Mouse (Mus musculus) kidney, embryonic 15.5 days (tissue): ENCODE results near the gene Slc31a1. TPM values are rescaled to one million over a fixed set of nuclear protein-coding genes. Genes with fewer than 3 reads are reported as not detected.

Source experiments
- ATAC-seq: fragments of 200-750 bp; cut with Nextera tagmentation; replicated peaks from 2 replicates; pipeline ENCODE4 v1.8.0; 2017; ENCODE audit warnings: moderate TSS enrichment; ENCODE audit not compliant: low FRiP score
- H3K27ac ChIP-seq: fragments of 300-500 bp; sonication (generic); 2 replicates; pipeline ENCODE4 v1.5.1; 2015; ENCODE audit warnings: mild to moderate bottlenecking, inconsistent platforms
- H3K27me3 ChIP-seq: fragments of 300-500 bp; sonication (generic); 2 replicates; pipeline ENCODE4 v1.6.1; 2015; ENCODE audit warnings: inconsistent platforms
- H3K36me3 ChIP-seq: fragments of 300-500 bp; sonication (generic); 2 replicates; pipeline ENCODE4 v1.6.1; 2015; ENCODE audit warnings: inconsistent platforms
- H3K4me1 ChIP-seq: fragments of 300-500 bp; sonication (generic); 2 replicates; pipeline ENCODE4 v1.6.1; 2015; ENCODE audit warnings: inconsistent platforms
- H3K4me2 ChIP-seq: fragments of 300-500 bp; sonication (generic); 2 replicates; pipeline ENCODE4 v1.6.1; 2015; ENCODE audit warnings: moderate library complexity, mild to moderate bottlenecking, inconsistent platforms
- H3K4me3 ChIP-seq: fragments of 300-500 bp; sonication (generic); replicated peaks from 2 replicates; pipeline ENCODE4 v1.5.1; 2015; ENCODE audit warnings: mild to moderate bottlenecking, inconsistent platforms
- H3K9ac ChIP-seq: fragments of 300-500 bp; sonication (generic); 2 replicates; pipeline ENCODE4 v1.6.1; 2015; ENCODE audit warnings: mild to moderate bottlenecking, inconsistent platforms
- H3K9me3 ChIP-seq: fragments of 300-500 bp; sonication (generic); replicated peaks from 2 replicates; pipeline ENCODE4 v1.6.1; 2016; ENCODE audit warnings: inconsistent platforms
- WGBS: fragments of 180-500 bp; shearing (Covaris S2); methylation state at CpG from one replicate; pipeline ENCODE4 v1.1.7; 2015; ENCODE audit warnings: mixed read lengths; 5-methylcytosine and 5-hydroxymethylcytosine counted together
- polyA plus RNA-seq: library from polyadenylated mRNA; unstranded; fragments of >200 nt; fragmentation: Nextera tagmentation; extraction: Ambion mirVana; gene quantifications from 2 replicates; pipeline ENCODE4 v1.2.1, GENCODE M21; 2015

Gene Slc31a1
- polyA plus RNA-seq, 1 experiment from 2014 or later = 53.9 TPM

GRCm38 (mm10) chr4:62389592-62390512 lies 29.3 kb downstream of the Slc31a1 start:
- Histone ChIP-seq H3K4me2 (no peak overlapping the region), H3K36me3 (peaks cover 77% of the 10 kb centered on the region), H3K27ac (no peak overlapping the region), H3K9me3 (no peaks in the 10 kb centered on the region), H3K9ac (no peak overlapping the region), H3K27me3 (no peaks in the 10 kb centered on the region), H3K4me1 (no peaks in the 10 kb centered on the region), H3K4me3 (no peak overlapping the region)
- ATAC-seq = no peak
- WGBS = 73% methylated on average over 5 of the region's 5 CpGs

- H3K36me3 ChIP-seq = peaks cover 83% of the 10 kb centered on the region
- ATAC-seq = no peak
- no peaks in the 10 kb centered on the region for H3K4me1 ChIP-seq
- no peak overlapping the region for H3K4me3 ChIP-seq
- WGBS = 88% methylated on average over 7 of the region's 7 CpGs
- no peaks in the 10 kb centered on the region for H3K27me3 ChIP-seq
- H3K4me2 ChIP-seq = no peak overlapping the region
- H3K9me3 ChIP-seq = no peaks in the 10 kb centered on the region
- no peak overlapping the region for H3K27ac ChIP-seq
- no peak overlapping the region for H3K9ac ChIP-seq
Observed at GRCm38 (mm10) chr4:62391892-62392291, 31.4 kb downstream of the Slc31a1 start.

GRCm38 (mm10) chr4:62393459-62393858 lies 32.9 kb downstream of the Slc31a1 start:
- Histone ChIP-seq H3K27ac (no peak overlapping the region), H3K4me3 (no peak overlapping the region), H3K9me3 (no peaks in the 10 kb centered on the region), H3K36me3 (peaks cover 85% of the 10 kb centered on the region), H3K4me1 (no peaks in the 10 kb centered on the region), H3K4me2 (no peak overlapping the region), H3K27me3 (no peaks in the 10 kb centered on the region), H3K9ac (no peak overlapping the region)
- 63% methylated on average over 6 of the region's 6 CpGs for WGBS
- ATAC-seq = no peak

- Histone ChIP-seq H3K36me3 (peaks cover 85% of the 10 kb centered on the region), H3K9me3 (no peaks in the 10 kb centered on the region), H3K4me1 (no peaks in the 10 kb centered on the region), H3K4me3 (no peak overlapping the region), H3K9ac (no peak overlapping the region), H3K4me2 (no peak overlapping the region), H3K27me3 (no peaks in the 10 kb centered on the region), H3K27ac (no peak overlapping the region)
- ATAC-seq = no peak
- WGBS = 85% methylated on average over 1 of the region's 1 CpGs
Observed at GRCm38 (mm10) chr4:62395806-62396205, 35.3 kb downstream of the Slc31a1 start.

GRCm38 (mm10) chr4:62397616-62398365 lies 37.3 kb downstream of the Slc31a1 start:
- Histone ChIP-seq H3K27ac (no peak overlapping the region), H3K36me3 (peaks cover 85% of the 10 kb centered on the region), H3K4me1 (no peaks in the 10 kb centered on the region), H3K4me3 (no peak overlapping the region), H3K27me3 (no peaks in the 10 kb centered on the region), H3K4me2 (no peak overlapping the region), H3K9me3 (no peaks in the 10 kb centered on the region), H3K9ac (no peak overlapping the region)
- 85% methylated on average over 4 of the region's 4 CpGs for WGBS
- ATAC-seq = no peak

DNA sequence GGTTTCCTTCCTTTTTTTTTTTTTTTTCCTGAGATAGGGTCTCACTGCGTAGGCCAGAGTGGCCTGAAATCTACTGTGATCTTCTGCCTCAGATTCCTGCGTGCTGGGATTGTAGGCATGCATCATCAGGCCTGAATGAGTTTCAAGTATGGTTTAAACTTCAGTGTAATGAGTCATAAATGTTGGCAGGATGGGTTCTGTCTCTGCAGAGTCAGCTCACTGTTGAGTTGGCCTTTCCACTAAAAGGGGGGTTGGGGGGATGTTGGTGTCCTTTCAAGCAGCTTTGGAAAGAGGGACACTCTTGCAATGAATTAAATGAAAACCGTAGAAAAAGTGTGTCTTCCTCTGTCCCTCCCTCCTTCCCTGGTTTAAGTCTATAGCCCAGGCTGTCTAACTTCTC lies 38.4 kb downstream of the Slc31a1 start:
- Histone ChIP-seq H3K9me3 (no peaks in the 10 kb centered on the region), H3K4me3 (no peak overlapping the region), H3K36me3 (peaks cover 87% of the 10 kb centered on the region), H3K27ac (no peak overlapping the region), H3K9ac (no peak overlapping the region), H3K27me3 (no peaks in the 10 kb centered on the region), H3K4me2 (no peak overlapping the region), H3K4me1 (no peaks in the 10 kb centered on the region)
- WGBS = 84% methylated on average over 3 of the region's 3 CpGs
- no peak for ATAC-seq

DNA sequence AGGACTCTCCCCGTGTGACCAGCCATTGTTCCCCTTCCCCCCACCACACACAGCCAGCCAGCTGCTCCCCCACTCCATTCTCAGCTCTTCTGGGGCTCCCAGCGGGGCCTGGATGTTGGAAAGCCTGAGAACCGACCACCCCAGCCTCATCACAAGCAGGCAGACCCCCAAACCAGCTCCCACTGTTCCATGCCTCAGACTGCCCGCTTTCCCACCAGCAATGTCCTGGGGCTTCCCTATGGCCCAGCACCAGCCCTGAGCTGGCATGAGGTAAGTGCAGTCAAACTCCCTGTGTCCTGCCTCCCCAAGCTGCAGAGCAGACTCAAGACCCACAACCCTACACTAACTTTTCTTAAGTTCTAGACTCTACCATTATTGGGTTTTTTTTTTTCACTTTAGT lies 45.6 kb downstream of the Slc31a1 start:
- Histone ChIP-seq H3K4me1 (peaks cover 31% of the 10 kb centered on the region), H3K4me3 (no peak overlapping the region), H3K4me2 (0 out of 2 replicates have a peak overlapping the region, but pooled peaks have one; percentile 2), H3K9me3 (no peaks in the 10 kb centered on the region), H3K9ac (no peak overlapping the region), H3K36me3 (peaks cover 45% of the 10 kb centered on the region), H3K27me3 (no peaks in the 10 kb centered on the region), H3K27ac (no peak overlapping the region)
- 91% methylated on average over 4 of the region's 4 CpGs for WGBS
- no peak for ATAC-seq

GRCm38 (mm10) chr4:62407730-62408582 lies 47.4 kb downstream of the Slc31a1 start:
- Histone ChIP-seq H3K4me1 (peaks cover 31% of the 10 kb centered on the region), H3K36me3 (peaks cover 46% of the 10 kb centered on the region), H3K9me3 (no peaks in the 10 kb centered on the region), H3K4me3 (peak overlapping the region; percentile 63), H3K4me2 (peak overlapping the region; percentile 55), H3K27me3 (no peaks in the 10 kb centered on the region), H3K9ac (peak overlapping the region; percentile 78), H3K27ac (peak overlapping the region; percentile 87)
- WGBS = under 1% methylated on average over 35 of the region's 35 CpGs
- ATAC-seq = peak; percentile 60

DNA sequence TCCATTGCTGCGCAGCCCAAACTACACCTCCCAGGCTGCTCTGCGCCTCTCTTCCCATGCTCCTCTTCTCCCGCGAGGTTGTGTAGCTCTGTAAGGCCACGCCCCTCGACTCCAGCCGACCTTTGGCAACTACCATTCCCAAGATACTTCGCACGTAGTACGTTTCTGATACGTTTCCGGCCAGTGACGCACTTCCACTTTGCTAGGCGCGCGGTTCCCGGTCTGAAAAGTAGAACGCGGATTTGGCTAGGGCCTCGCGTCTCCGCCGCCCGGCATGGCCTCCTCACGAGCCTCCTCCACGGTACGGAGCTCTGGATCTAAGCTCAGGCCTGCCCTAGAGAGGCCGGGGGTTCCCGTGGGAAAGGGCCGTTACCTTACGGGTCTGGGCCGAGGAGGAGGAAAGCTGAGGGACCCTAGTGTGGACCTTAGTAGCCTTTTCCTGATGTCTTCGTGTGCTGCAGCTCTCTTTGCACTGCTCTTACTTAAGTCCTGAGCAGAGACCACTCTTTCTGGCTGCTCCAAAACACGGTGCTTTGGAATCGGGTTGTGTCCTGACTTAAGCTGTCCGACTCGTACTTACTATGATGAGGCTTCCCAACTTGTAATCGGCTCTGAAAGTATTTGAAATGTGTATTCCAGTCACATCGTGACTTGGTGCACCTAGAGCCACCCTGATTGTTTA lies 48.2 kb downstream of the Slc31a1 start, which contains the start of the genes Cdc26 and Prpf4:
Cdc26 (minus strand) TSS at position 42 of the 682 bp plus-strand sequence.
Prpf4 (plus strand) TSS at position 197 of the 682 bp plus-strand sequence.
- Histone ChIP-seq H3K27ac (peak within 1 kb of the TSS; percentile 87), H3K4me3 (peak within 1 kb of the TSS; percentile 63), H3K4me1 (peaks cover 31% of the 10 kb centered on the region), H3K9ac (peak within 1 kb of the TSS; percentile 78), H3K9me3 (no peaks in the 10 kb centered on the region), H3K4me2 (peak within 1 kb of the TSS; percentile 72), H3K36me3 (peaks cover 48% of the 10 kb centered on the region), H3K27me3 (no peaks in the 10 kb centered on the region)
- under 1% methylated on average over 39 of the region's 39 CpGs for whole genome bisulfite sequencing
- ATAC-seq = peak; percentile 99

DNA sequence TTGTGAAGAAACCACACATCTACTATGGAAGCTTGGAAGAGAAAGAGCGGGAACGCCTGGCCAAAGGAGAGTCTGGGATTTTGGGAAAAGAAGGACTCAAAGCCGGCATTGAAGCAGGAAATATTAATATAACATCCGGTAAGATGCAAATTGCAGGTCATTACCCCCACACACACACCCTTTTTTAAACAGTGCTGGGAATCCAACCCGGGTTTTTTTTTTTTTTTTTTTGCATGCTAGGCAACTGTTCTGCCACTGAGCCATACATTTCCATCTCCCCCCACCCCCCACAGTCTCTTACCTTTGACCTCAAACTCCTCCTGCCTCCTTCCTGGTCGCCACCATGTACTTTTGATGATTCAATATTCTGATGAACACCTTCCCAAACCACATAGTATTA lies 49.1 kb downstream of the Slc31a1 start:
- Histone ChIP-seq H3K4me1 (peaks cover 28% of the 10 kb centered on the region), H3K4me3 (peak overlapping the region; percentile 63), H3K27ac (peak overlapping the region; percentile 87), H3K9me3 (no peaks in the 10 kb centered on the region), H3K9ac (peak overlapping the region; percentile 63), H3K36me3 (peaks cover 48% of the 10 kb centered on the region), H3K27me3 (no peaks in the 10 kb centered on the region), H3K4me2 (peak overlapping the region; percentile 72)
- 28% methylated on average over 6 of the region's 6 CpGs for WGBS
- no peak for ATAC-seq

DNA sequence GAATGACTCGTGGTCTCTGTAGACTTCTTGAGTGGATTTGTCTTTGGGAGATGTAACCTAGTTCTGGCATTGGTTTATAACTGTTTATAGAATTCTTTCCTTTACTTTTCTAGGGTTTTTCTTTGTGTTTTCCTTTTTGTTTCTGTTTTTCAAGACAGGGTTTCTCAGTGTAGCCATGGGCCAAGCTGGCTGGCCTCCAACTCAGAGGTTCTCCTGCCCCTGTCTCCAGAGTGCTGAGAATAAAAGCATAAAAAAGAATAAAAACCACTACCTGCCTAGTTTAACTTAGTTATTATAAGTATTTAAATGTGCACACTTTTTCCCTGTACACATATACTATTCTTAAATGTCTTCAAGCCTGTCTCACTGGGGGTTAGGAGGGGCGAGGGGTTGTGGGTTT lies 49.8 kb downstream of the Slc31a1 start:
- H3K4me2 ChIP-seq = peak overlapping the region; percentile 72
- H3K9me3 ChIP-seq = no peaks in the 10 kb centered on the region
- H3K27me3 ChIP-seq = no peaks in the 10 kb centered on the region
- no peak overlapping the region for H3K27ac ChIP-seq
- 84% methylated on average over 2 of the region's 2 CpGs for WGBS
- peaks cover 55% of the 10 kb centered on the region for H3K36me3 ChIP-seq
- H3K9ac ChIP-seq = peak overlapping the region; percentile 63; the same call in 1 of the 2 replicates
- peaks cover 26% of the 10 kb centered on the region for H3K4me1 ChIP-seq
- no peak for ATAC-seq
- peak overlapping the region; percentile 63 for H3K4me3 ChIP-seq
